Mouse (Mus musculus) lung, adult 2 months (tissue): ENCODE measurements around the gene Sox4.

ENCODE experiments used
- CTCF ChIP-seq: fragments of 200-500 bp; IDR thresholded peaks from 2 replicates; pipeline ENCODE4 v1.5.1; 2011; ENCODE audit warnings: mild to moderate bottlenecking, low read length, control low read depth; ENCODE audit not compliant: insufficient read depth
- POLR2A ChIP-seq: fragments of 200-500 bp; IDR thresholded peaks from 2 replicates; pipeline ENCODE4 v1.6.1; 2011; ENCODE audit warnings: low read depth, mild to moderate bottlenecking, control low read depth, low read length, borderline replicate concordance; ENCODE audit errors: extremely low read depth

GRCm38 (mm10) chr13:28950623-28951491 is 2.7 kb downstream of the Sox4 start:
- TF ChIP-seq POLR2A, result no peak
- no peak for TF ChIP-seq CTCF
